Mouse (Mus musculus) activated CD4-positive, CD25-positive, alpha-beta regulatory T cell, adult 9 weeks (primary cell): ENCODE data around the gene Krtap7-1. TPM values are rescaled to one million over a fixed set of nuclear protein-coding genes. Genes with fewer than 3 reads are reported as not detected.

Experiments used
- polyA plus RNA-seq: library from polyadenylated mRNA; unstranded; fragments of 100-300 nt; shearing (Covaris generic); gene quantifications from one replicate; pipeline ENCODE4 v1.2.1, GENCODE M21; 2017

The Krtap7-1 gene
- not detected for polyA plus RNA-seq

GRCm38 (mm10) chr16:89508223-89508622 lies at the start of gene Krtap7-1:
Gene Krtap7-1, minus strand, starts transcription at chr16:89508323.

GRCm38 (mm10) chr16:89487852-89488251 lies 20.3 kb downstream of the Krtap7-1 start, which contains the start of gene Krtap8-1:
Gene Krtap8-1, minus strand, starts transcription at chr16:89487952.

Other genes starting within 250 kb of the Krtap7-1 start
- gene Krtap21-1, start 104.5 kb downstream of the Krtap7-1 start, polyA plus RNA-seq: not detected
- gene Krtap6-2, start 88.2 kb downstream of the Krtap7-1 start, polyA plus RNA-seq: not detected
- not detected for gene Krtap8-1, start 20.4 kb downstream of the Krtap7-1 start, polyA plus RNA-seq
- not detected for gene Krtap11-1, start 62.9 kb upstream of the Krtap7-1 start, polyA plus RNA-seq